Comparison of ENCODE assay signal across 17 mouse cellular contexts in the genomic region with DNA sequence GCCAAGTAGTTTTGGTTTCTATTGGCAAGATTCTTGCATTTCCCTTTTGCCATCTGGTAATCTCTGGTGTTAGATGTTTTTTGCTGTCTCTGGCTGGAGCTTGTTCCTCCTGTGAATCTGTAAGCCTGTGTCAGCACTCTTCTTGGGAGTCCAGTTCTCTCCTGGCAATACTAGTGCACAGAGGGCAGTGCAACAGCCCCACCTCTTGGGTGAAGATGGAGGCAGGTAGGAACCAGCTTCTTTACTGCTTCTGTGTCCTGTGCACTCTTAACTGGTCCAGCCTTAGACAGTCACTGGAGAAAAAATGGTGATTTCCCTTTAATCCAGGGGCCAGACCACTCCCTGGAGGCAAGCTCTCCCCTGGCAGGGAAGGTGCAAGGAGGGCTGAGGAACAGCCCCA.
"Had no signal": no experiment of that assay in that cellular context is flagged by ENCODE, and none has a peak within 500 bp of the region (broad histone marks: within the 10 kb centered on the region; RNA-seq: fewer than 3 reads in every experiment).

No protein-coding gene starts in this region.

- H3K36me3 ChIP-seq: kidney, embryonic 15.5 days; liver, embryonic 13.5 days; midbrain, embryonic 12.5 days; midbrain, embryonic 15.5 days; neural tube, embryonic 12.5 days; neural tube, embryonic 15.5 days; stomach, embryonic 15.5 days had no signal

- H3K4me3 ChIP-seq: kidney, embryonic 15.5 days; liver, embryonic 13.5 days; midbrain, embryonic 12.5 days; midbrain, embryonic 15.5 days; neural tube, embryonic 12.5 days; neural tube, embryonic 15.5 days; stomach, embryonic 15.5 days had no signal

- H3K27ac ChIP-seq: kidney, embryonic 15.5 days; liver, embryonic 13.5 days; macrophage; midbrain, embryonic 12.5 days; midbrain, embryonic 15.5 days; neural tube, embryonic 12.5 days; neural tube, embryonic 15.5 days; stomach, embryonic 15.5 days had no signal

- H3K27me3 ChIP-seq: kidney, embryonic 15.5 days; liver, embryonic 13.5 days; midbrain, embryonic 12.5 days; midbrain, embryonic 15.5 days; neural tube, embryonic 12.5 days; neural tube, embryonic 15.5 days; stomach, embryonic 15.5 days had no signal

- H3K4me1 ChIP-seq: kidney, embryonic 15.5 days; liver, embryonic 13.5 days; midbrain, embryonic 12.5 days; midbrain, embryonic 15.5 days; neural tube, embryonic 12.5 days; neural tube, embryonic 15.5 days; stomach, embryonic 15.5 days had no signal

- DNase-seq: kidney, adult 8-10 months; kidney, postnatal 10 days; kidney, postnatal 36 days; liver, embryonic 13.5 days; lung, embryonic 14.5 days; right cerebral cortex, adult 18-20 months; right cerebral cortex, postnatal 14 days; right cerebral cortex, postnatal 4 days; spleen, adult 18-20 months; thymus, postnatal 36 days had no signal

- H3K9me3 ChIP-seq: kidney, embryonic 15.5 days; liver, embryonic 13.5 days; midbrain, embryonic 12.5 days; midbrain, embryonic 15.5 days; neural tube, embryonic 12.5 days; neural tube, embryonic 15.5 days; stomach, embryonic 15.5 days had no signal
